Mouse (Mus musculus) spleen, adult 2 months (tissue): ENCODE data around the gene Pkhd1. TPM values are rescaled to one million over a fixed set of nuclear protein-coding genes. Genes with fewer than 3 reads are reported as not detected.

Experiments used
- DNase-seq, 2 experiments: peaks; one replicate each; pipeline versions ENCODE4 v3.0.0 to v3.0.0-alpha.2; 2012 to 2021; ENCODE audit warnings: low spot score in 2 of 2, low read depth in 1 of 2
- H3K27ac ChIP-seq: fragments of 200-500 bp; 2 replicates; pipeline ENCODE4 v1.5.1; 2012; ENCODE audit warnings: low read length, inconsistent platforms; ENCODE audit not compliant: insufficient read depth
- H3K27me3 ChIP-seq: fragments of 200-500 bp; 2 replicates; pipeline ENCODE4 v1.6.1; 2012; ENCODE audit warnings: mild to moderate bottlenecking, moderate library complexity, low read length, inconsistent platforms; ENCODE audit not compliant: control insufficient read depth, insufficient read depth
- H3K36me3 ChIP-seq: fragments of 200-500 bp; 2 replicates; pipeline ENCODE4 v1.6.1; 2012; ENCODE audit warnings: mild to moderate bottlenecking, low read length, inconsistent platforms; ENCODE audit not compliant: control insufficient read depth, insufficient read depth
- H3K4me1 ChIP-seq: fragments of 200-500 bp; 2 replicates; pipeline ENCODE4 v1.6.1; 2011; ENCODE audit warnings: inconsistent platforms; ENCODE audit not compliant: control insufficient read depth, insufficient read depth, insufficient read length
- H3K4me3 ChIP-seq: fragments of 200-500 bp; 2 replicates; pipeline ENCODE4 v1.5.1; 2011; ENCODE audit warnings: mild to moderate bottlenecking, inconsistent platforms; ENCODE audit not compliant: insufficient read depth, insufficient read length; ENCODE audit errors: extremely low read depth
- CTCF ChIP-seq: fragments of 200-500 bp; IDR thresholded peaks from 2 replicates; pipeline ENCODE4 v1.5.1; 2011; ENCODE audit warnings: mild to moderate bottlenecking, inconsistent platforms; ENCODE audit not compliant: insufficient read depth, insufficient read length, insufficient replicate concordance; ENCODE audit errors: extremely low read depth
- POLR2A ChIP-seq: fragments of 200-500 bp; IDR thresholded peaks from 2 replicates; pipeline ENCODE4 v1.6.1; 2011; ENCODE audit warnings: low read depth, low read length, inconsistent platforms
- WGBS: fragments of 180-500 bp; shearing (Covaris S2); methylation state at CpG from one replicate; pipeline ENCODE4 v1.1.7; 2018; 5-methylcytosine and 5-hydroxymethylcytosine counted together
- polyA plus RNA-seq: library from polyadenylated mRNA; depleted of rRNA; stranded (reverse); fragments of >200 nt; gene quantifications from 2 replicates; pipeline ENCODE4 v1.2.3, GENCODE M21; 2012; rRNA removed

The Pkhd1 gene
- polyA plus RNA-seq, 1 experiment = 0.05 TPM

- 91% methylated on average over 4 of the region's 4 CpGs for WGBS
- H3K4me1 ChIP-seq = no peaks in the 10 kb centered on the region
- TF ChIP-seq CTCF (no peak), POLR2A (no peak)
- H3K27ac ChIP-seq = no peak overlapping the region
- no peaks in the 10 kb centered on the region for H3K27me3 ChIP-seq
- H3K36me3 ChIP-seq = no peaks in the 10 kb centered on the region
- H3K4me3 ChIP-seq = no peak overlapping the region
- DNase-seq = no peak
These were observed 600.2 kb downstream of the Pkhd1 start for GRCm38 (mm10) chr1:20017619-20018018.

Other genes starting within 250 kb of the Pkhd1 start
- gene Il17a, start 112.8 kb upstream of the Pkhd1 start, polyA plus RNA-seq = not detected in 2 replicates
- not detected in 2 replicates for gene Il17f, start 172.6 kb upstream of the Pkhd1 start, polyA plus RNA-seq
- 22.3 and 22.6 TPM in 2 replicates for gene Mcm3, start 202.2 kb upstream of the Pkhd1 start, polyA plus RNA-seq